Mouse (Mus musculus): ENCODE data around the gene Tmem132c.

Gene Tmem132c

GRCm38 (mm10) chr5:127406014-127406655 lies 164.5 kb downstream of the Tmem132c start:
- no peak for DNase-seq (ENCODE audit: low spot score in 2 of 2)

- no peak for DNase-seq (ENCODE audit: low spot score in 2 of 2)
Measured at GRCm38 (mm10) chr5:127416536-127416935, 174.9 kb downstream of the Tmem132c start.

- DNase-seq (ENCODE audit: low spot score in 2 of 2), result no peak
Measured at GRCm38 (mm10) chr5:127423936-127424335, 182.3 kb downstream of the Tmem132c start.

GRCm38 (mm10) chr5:127429124-127429523 lies 187.5 kb downstream of the Tmem132c start:
- DNase-seq (ENCODE audit: low spot score in 2 of 2), result no peak

- no peak for DNase-seq (ENCODE audit: low spot score in 2 of 2)
Measured at GRCm38 (mm10) chr5:127431561-127431960, 190.0 kb downstream of the Tmem132c start.

- DNase-seq (ENCODE audit: low spot score in 2 of 2), result no peak
Measured at GRCm38 (mm10) chr5:127436836-127437235, 195.2 kb downstream of the Tmem132c start.

GRCm38 (mm10) chr5:127438639-127439038 lies 197.0 kb downstream of the Tmem132c start:
- no peak for DNase-seq (ENCODE audit: low spot score in 2 of 2)

- no peak for DNase-seq (ENCODE audit: low spot score in 2 of 2)
Measured at GRCm38 (mm10) chr5:127441963-127442362, 200.4 kb downstream of the Tmem132c start.

- DNase-seq (ENCODE audit: low spot score in 2 of 2), result peak in 1 of 2 experiments; percentile 38
Measured at GRCm38 (mm10) chr5:127453580-127453979, 212.0 kb downstream of the Tmem132c start.

GRCm38 (mm10) chr5:127454068-127454467 lies 212.5 kb downstream of the Tmem132c start:
- DNase-seq (ENCODE audit: low spot score in 2 of 2), result no peak

- no peak for DNase-seq (ENCODE audit: low spot score in 2 of 2)
Measured at GRCm38 (mm10) chr5:127456076-127456475, 214.5 kb downstream of the Tmem132c start.

- DNase-seq (ENCODE audit: low spot score in 2 of 2), result no peak
Measured at GRCm38 (mm10) chr5:127468151-127468550, 226.5 kb downstream of the Tmem132c start.

GRCm38 (mm10) chr5:127470351-127470750 lies 228.7 kb downstream of the Tmem132c start:
- DNase-seq (ENCODE audit: low spot score in 2 of 2), result no peak

GRCm38 (mm10) chr5:127471902-127472301 lies 230.3 kb downstream of the Tmem132c start:
- DNase-seq (ENCODE audit: low spot score in 2 of 2), result no peak

- no peak for DNase-seq (ENCODE audit: low spot score in 2 of 2)
Measured at GRCm38 (mm10) chr5:127473706-127474105, 232.1 kb downstream of the Tmem132c start.

GRCm38 (mm10) chr5:127474856-127475255 lies 233.2 kb downstream of the Tmem132c start:
- no peak for DNase-seq (ENCODE audit: low spot score in 2 of 2)

GRCm38 (mm10) chr5:127477790-127478189 lies 236.2 kb downstream of the Tmem132c start:
- DNase-seq (ENCODE audit: low spot score in 2 of 2), result no peak

GRCm38 (mm10) chr5:127478322-127478721 lies 236.7 kb downstream of the Tmem132c start:
- DNase-seq (ENCODE audit: low spot score in 2 of 2), result no peak

GRCm38 (mm10) chr5:127480931-127481330 lies 239.3 kb downstream of the Tmem132c start:
- no peak for DNase-seq (ENCODE audit: low spot score in 2 of 2)

GRCm38 (mm10) chr5:127481416-127481815 lies 239.8 kb downstream of the Tmem132c start:
- peak in 1 of 2 experiments; percentile 40 for DNase-seq (ENCODE audit: low spot score in 2 of 2)

GRCm38 (mm10) chr5:127482342-127482741 lies 240.7 kb downstream of the Tmem132c start:
- DNase-seq (ENCODE audit: low spot score in 2 of 2), result no peak

- DNase-seq (ENCODE audit: low spot score in 2 of 2), result no peak
Measured at GRCm38 (mm10) chr5:127483955-127484659, 242.5 kb downstream of the Tmem132c start.

- no peak for DNase-seq (ENCODE audit: low spot score in 2 of 2)
Measured at GRCm38 (mm10) chr5:127484813-127485486, 243.3 kb downstream of the Tmem132c start.
